Mouse (Mus musculus) embryonic facial prominence, embryonic 10.5 days (tissue): ENCODE measurements at regions not wholly inside any gene's neighbourhood (a gene's known extent, or its start where the extent isn't known, plus 50 kb on each side); places are given as distances from the start of the nearest gene placed in this dataset.
A peak's percentile ranks its signal among the peaks of the same experiment; 100 is the strongest.

Experiments
- DNase-seq: peaks from one replicate; pipeline ENCODE4 v3.0.0-alpha.2; 2017; ENCODE audit warnings: low spot score
- H3K27ac ChIP-seq: fragments of 300-500 bp; sonication (generic); replicated peaks from 2 replicates; pipeline ENCODE4 v1.5.1; 2016; ENCODE audit warnings: mild to moderate bottlenecking
- H3K27me3 ChIP-seq: fragments of 300-500 bp; sonication (generic); replicated peaks from 2 replicates; pipeline ENCODE4 v1.6.1; 2016; ENCODE audit warnings: low read depth, mild to moderate bottlenecking; ENCODE audit not compliant: poor library complexity, severe bottlenecking
- H3K36me3 ChIP-seq: fragments of 300-500 bp; sonication (generic); replicated peaks from 2 replicates; pipeline ENCODE4 v1.6.1; 2016; ENCODE audit warnings: mild to moderate bottlenecking, moderate library complexity
- H3K4me1 ChIP-seq: fragments of 300-500 bp; sonication (generic); 2 replicates; pipeline ENCODE4 v1.6.1; 2016
- H3K4me3 ChIP-seq: fragments of 300-500 bp; sonication (generic); 2 replicates; pipeline ENCODE4 v1.5.1; 2016; ENCODE audit warnings: mild to moderate bottlenecking, moderate library complexity
- H3K9me3 ChIP-seq: fragments of 300-500 bp; sonication (generic); 2 replicates; pipeline ENCODE4 v1.6.1; 2016; ENCODE audit warnings: mild to moderate bottlenecking
- WGBS: fragments of 180-500 bp; shearing (Covaris S2); methylation state at CpG from one replicate; pipeline ENCODE4 v1.1.7; 2016; 5-methylcytosine and 5-hydroxymethylcytosine counted together

- 75% methylated on average over 2 of the region's 2 CpGs for WGBS
- Histone ChIP-seq H3K4me3 (no peak overlapping the region), H3K27me3 (no peaks in the 10 kb centered on the region), H3K36me3 (no peaks in the 10 kb centered on the region), H3K9me3 (no peaks in the 10 kb centered on the region), H3K4me1 (peaks cover 6% of the 10 kb centered on the region), H3K27ac (no peak overlapping the region)
- DNase-seq, result no peak
Measured at GRCm38 (mm10) chr16:74796303-74796653, 384.7 kb upstream of the Robo2 start.

DNA sequence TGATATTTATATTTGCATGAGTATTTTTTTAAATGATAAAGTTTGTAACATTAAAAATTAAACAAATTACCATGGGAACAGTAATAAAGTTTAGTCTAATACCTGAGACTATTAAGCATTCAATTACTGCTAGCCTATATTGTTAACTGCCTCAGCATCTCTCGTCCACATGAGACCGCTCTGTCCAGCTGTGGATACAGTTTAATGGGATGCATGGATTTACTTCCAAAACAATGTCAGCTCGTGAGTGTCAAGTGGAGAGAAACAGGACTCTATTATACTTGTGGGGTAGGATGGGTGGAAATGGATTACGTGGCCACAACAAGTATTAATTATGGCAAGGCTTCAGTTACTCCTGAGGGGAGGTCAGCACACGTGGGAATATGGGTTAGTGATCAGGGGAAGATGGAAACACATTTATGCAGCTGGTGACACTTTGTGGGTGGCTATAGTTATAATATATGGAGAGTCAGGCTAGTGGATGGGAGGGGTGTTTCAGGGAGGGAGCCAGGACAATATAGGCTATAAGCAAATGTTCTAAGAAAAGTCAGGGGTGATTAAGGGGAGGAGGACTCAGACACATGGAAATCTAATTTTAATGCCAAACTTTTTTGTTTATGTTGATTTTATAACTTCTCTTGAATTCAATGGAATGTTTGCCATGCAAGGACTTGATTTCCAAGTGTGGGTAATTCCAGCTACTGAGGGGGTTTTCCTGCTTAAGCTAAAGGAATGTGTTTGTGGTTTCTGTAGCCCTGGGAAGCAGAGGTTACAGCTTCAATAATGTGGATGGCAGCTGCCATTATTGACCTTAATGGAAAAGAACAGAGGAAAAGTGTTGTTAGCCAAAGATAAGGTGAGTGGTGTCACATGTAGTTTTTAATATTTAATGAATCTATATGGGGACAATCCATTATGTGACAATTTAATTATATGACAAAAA is 384.0 kb upstream of the Robo2 start:
- peak; percentile 8 for DNase-seq
- H3K27me3 ChIP-seq, result no peaks in the 10 kb centered on the region
- 54% methylated on average over 5 of the region's 5 CpGs for WGBS
- H3K9me3 ChIP-seq, result no peaks in the 10 kb centered on the region
- peaks cover 6% of the 10 kb centered on the region for H3K4me1 ChIP-seq
- no peak overlapping the region for H3K27ac ChIP-seq
- H3K36me3 ChIP-seq, result no peaks in the 10 kb centered on the region
- H3K4me3 ChIP-seq, result no peak overlapping the region

- Histone ChIP-seq H3K9me3 (no peaks in the 10 kb centered on the region), H3K36me3 (no peaks in the 10 kb centered on the region), H3K27me3 (no peaks in the 10 kb centered on the region), H3K4me1 (peaks cover 10% of the 10 kb centered on the region; the same call in 1 of the 2 replicates), H3K4me3 (no peak overlapping the region), H3K27ac (no peak overlapping the region)
- no peak for DNase-seq
- WGBS, result 64% methylated on average over 9 of the region's 9 CpGs
Measured at GRCm38 (mm10) chr16:74785365-74786119, 373.9 kb upstream of the Robo2 start.

- no peak overlapping the region for H3K27ac ChIP-seq
- no peaks in the 10 kb centered on the region for H3K9me3 ChIP-seq
- peaks cover 5% of the 10 kb centered on the region; the same call in 1 of the 2 replicates for H3K4me1 ChIP-seq
- DNase-seq, result no peak
- no peak overlapping the region for H3K4me3 ChIP-seq
- no peaks in the 10 kb centered on the region for H3K27me3 ChIP-seq
- no peaks in the 10 kb centered on the region for H3K36me3 ChIP-seq
- 81% methylated on average over 2 of the region's 2 CpGs for WGBS
Measured at GRCm38 (mm10) chr16:74780388-74780787, 368.8 kb upstream of the Robo2 start.

- no peak overlapping the region for H3K4me3 ChIP-seq
- H3K9me3 ChIP-seq, result no peaks in the 10 kb centered on the region
- H3K36me3 ChIP-seq, result no peaks in the 10 kb centered on the region
- WGBS, result 82% methylated on average over 4 of the region's 4 CpGs
- no peak overlapping the region for H3K27ac ChIP-seq
- no peak for DNase-seq
- no peaks in the 10 kb centered on the region for H3K27me3 ChIP-seq
- no peaks in the 10 kb centered on the region for H3K4me1 ChIP-seq
Measured at GRCm38 (mm10) chr16:74768264-74768663, 356.6 kb upstream of the Robo2 start.

DNA sequence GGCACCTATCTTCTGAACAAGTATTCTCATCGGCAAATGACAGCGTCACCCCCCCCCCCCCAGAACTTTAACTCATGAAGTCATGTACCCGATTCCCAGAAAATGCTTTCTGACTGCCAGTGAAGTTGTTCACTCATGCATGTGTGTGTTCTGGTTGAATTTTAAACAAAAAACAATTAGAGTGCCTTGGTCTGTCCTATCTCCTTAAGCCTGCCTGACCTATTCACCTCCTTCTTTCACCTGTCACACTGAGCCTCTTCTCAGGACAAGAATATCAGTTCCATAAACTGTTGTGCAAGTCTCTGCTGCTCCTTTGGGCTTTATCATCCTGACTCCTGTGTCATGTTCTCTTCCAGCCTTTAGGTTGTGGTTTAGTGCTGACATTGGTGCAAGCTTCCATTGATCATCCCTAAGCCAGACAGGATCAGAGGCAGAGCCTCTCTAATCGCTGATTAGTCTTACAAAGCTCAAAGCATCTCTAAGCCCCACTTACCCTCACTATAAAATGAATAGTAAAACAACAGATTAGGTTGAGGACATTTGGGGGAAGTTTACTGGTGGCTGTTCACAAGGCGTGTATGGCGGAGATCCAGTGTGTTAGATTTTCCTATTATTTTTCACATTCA is 345.2 kb upstream of the Robo2 start:
- H3K27me3 ChIP-seq, result no peaks in the 10 kb centered on the region
- no peak overlapping the region for H3K4me3 ChIP-seq
- no peak overlapping the region for H3K27ac ChIP-seq
- 68% methylated on average over 6 of the region's 6 CpGs for WGBS
- DNase-seq, result no peak
- peaks cover 5% of the 10 kb centered on the region; the same call in 1 of the 2 replicates for H3K9me3 ChIP-seq
- no peaks in the 10 kb centered on the region for H3K36me3 ChIP-seq
- H3K4me1 ChIP-seq, result no peaks in the 10 kb centered on the region

GRCm38 (mm10) chr16:74750900-74751299 is 339.3 kb upstream of the Robo2 start:
- Histone ChIP-seq H3K9me3 (peaks cover 5% of the 10 kb centered on the region; the same call in 1 of the 2 replicates), H3K27me3 (no peaks in the 10 kb centered on the region), H3K4me1 (peaks cover 6% of the 10 kb centered on the region; the same call in 1 of the 2 replicates), H3K4me3 (no peak overlapping the region), H3K36me3 (no peaks in the 10 kb centered on the region), H3K27ac (no peak overlapping the region)
- DNase-seq, result no peak
- 14% methylated on average over 3 of the region's 3 CpGs for WGBS

GRCm38 (mm10) chr16:74749006-74749405 is 337.4 kb upstream of the Robo2 start:
- DNase-seq, result no peak
- H3K36me3 ChIP-seq, result no peaks in the 10 kb centered on the region

DNA sequence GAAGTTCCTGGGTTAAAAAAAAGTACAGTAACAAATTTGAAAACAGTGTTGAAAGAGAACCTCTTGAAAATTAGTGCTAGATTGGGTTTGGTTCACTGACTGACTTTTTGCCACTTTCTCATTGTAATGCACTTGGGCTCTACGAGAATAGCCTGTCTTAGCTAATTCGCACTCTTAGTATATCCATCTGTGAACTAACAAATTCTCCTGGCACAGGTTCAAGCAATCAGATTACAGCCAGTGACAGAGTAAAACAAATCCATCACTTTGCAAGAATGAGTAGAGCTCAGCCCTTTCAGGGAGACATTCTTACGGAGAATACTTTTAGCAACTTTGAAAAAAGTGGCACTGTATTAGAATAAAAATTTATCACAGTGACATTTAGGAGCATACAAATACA is 331.9 kb upstream of the Robo2 start:
- 83% methylated on average over 3 of the region's 3 CpGs for WGBS
- no peak overlapping the region for H3K4me3 ChIP-seq
- no peak overlapping the region for H3K27ac ChIP-seq
- no peaks in the 10 kb centered on the region for H3K36me3 ChIP-seq
- no peak for DNase-seq
- no peaks in the 10 kb centered on the region for H3K27me3 ChIP-seq
- H3K4me1 ChIP-seq, result no peaks in the 10 kb centered on the region
- no peaks in the 10 kb centered on the region for H3K9me3 ChIP-seq

More at GRCm38 (mm10) chr16:74749006-74749405, 337.4 kb upstream of the Robo2 start:
- no peak overlapping the region for H3K4me3 ChIP-seq
- no peak overlapping the region for H3K27ac ChIP-seq
- peaks cover 5% of the 10 kb centered on the region; the same call in 1 of the 2 replicates for H3K9me3 ChIP-seq
- H3K27me3 ChIP-seq, result no peaks in the 10 kb centered on the region
- H3K4me1 ChIP-seq, result peaks cover 6% of the 10 kb centered on the region; the same call in 1 of the 2 replicates

DNA sequence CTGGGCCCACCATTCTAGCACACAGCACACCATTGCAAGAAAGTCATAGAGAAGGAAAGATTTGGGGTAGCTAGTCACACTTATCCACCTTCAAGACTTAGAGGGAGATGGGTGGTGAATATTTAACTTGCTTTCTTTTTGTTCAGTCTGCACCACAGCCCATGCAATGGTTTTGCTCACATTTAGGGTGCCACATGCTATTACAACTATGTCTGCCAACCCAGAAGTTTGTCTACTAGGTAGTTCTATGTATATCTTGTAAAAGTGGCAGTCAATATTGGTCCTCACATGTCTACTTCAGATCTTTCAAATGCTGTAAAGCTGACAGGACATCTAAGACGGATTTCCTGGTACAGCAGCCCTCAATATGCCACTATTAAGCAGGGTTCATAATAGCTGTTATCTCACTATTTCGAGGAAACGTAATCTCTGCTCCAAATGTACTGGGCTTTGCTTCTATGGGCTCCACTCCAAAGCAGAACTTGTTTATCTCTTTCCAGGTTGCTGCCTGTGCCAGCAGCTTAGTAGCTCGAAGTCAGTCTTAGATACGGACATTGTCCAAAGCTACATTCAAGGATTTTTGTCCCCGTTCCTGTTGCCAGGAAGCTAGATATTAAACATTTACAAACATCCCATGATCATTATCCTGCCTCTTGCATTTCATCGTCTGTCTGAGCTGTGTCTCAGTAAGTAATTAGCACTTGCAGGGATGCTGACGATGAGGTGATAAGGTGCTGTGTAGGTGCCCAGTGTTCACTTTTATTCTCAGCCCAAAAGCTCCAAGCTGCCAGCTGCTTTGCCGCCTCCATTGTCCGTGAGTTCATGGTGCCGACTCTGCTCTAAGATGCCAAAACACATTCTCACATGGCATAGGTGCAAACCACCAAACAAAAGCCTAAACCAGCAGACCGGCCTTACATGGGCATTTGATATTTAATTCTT is 327.8 kb upstream of the Robo2 start:
- H3K4me3 ChIP-seq, result no peak overlapping the region

DNA sequence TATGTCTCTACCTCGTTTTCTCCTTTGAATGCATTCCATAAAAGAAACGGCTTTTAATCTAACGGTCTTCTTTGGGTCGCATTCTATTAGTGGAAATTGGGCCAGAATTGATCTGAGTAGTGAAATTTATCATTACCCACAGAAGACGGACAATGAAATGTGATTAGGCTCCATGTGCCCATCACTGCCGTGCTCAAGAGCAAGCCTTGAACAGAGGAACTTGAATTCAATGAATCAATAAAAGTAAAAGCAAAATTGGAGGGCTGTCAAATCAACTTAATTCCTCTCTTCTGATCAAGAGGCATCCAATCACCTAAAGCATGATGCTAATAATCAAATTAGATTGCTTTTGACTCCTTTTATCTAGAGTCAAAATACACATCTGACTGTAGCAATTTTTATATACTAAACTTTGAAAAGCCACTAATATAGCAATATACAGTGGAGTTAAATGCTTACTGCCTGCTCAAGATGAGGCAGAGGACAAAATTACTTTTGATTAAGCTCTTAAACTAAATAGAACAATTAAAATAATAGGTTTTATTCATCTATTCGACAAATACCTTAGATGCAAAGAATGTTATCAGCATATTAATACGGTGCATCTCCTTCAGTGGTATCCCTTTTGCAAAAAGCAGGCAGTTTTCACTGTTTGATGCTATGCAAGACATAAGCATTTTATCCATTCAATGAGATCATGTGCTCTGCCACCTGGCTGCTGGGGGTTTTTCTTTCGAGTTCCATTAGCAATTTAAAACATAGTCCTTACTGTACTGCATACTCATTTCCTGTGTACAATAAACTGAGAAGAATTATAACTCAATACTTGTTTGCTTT is 321.5 kb upstream of the Robo2 start:
- no peak for DNase-seq
- 83% methylated on average over 9 of the region's 9 CpGs for WGBS

More for the DNA sequence above, 327.8 kb upstream of the Robo2 start:
- WGBS, result 85% methylated on average over 12 of the region's 12 CpGs
- H3K27ac ChIP-seq, result no peak overlapping the region
- no peaks in the 10 kb centered on the region for H3K27me3 ChIP-seq
- H3K9me3 ChIP-seq, result no peaks in the 10 kb centered on the region
- no peaks in the 10 kb centered on the region for H3K36me3 ChIP-seq
- no peak for DNase-seq
- no peaks in the 10 kb centered on the region for H3K4me1 ChIP-seq

More for the DNA sequence above, 321.5 kb upstream of the Robo2 start:
- Histone ChIP-seq H3K27me3 (no peaks in the 10 kb centered on the region), H3K36me3 (no peaks in the 10 kb centered on the region), H3K4me1 (no peaks in the 10 kb centered on the region), H3K9me3 (no peaks in the 10 kb centered on the region), H3K4me3 (no peak overlapping the region), H3K27ac (no peak overlapping the region)
